Mouse (Mus musculus): Measurements from ENCODE around the gene Rcor2.

DNA sequence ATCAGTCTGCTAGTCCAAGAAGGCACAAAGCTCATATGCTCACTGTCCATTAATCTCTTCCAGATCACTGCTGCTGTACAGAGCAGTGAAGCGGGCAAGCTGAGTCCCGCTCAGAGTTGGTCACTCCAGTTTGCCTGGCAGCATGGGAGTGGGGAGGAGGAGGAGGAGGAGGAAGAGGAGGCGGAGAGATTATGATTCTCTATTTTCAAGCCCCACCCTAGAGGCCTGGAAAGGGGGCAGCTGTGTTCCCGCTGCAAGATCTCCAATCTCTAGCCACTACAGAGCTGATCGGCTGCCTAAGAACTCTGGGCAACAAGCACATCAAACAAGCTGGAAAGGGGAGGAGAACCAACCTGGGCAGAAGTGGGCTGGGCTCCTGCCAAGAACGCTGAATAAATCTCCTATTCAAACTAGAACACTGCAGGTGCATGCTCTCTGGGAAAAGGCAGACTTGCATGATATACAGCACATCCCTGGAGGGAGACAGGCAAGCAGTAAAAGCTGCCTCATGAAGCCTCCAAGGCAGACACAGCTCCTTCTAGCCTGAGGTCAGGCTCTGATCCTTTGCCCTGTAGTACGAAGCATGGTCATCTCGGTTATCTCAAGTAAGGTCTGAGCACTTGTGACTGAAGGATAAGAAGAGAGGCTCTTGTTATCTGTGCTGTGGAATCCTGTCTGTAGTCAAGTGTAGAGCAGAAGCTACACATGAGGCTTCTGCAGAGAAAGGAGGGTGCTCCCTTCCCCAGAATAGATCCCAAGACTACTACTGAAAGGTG lies 41.1 kb downstream of the Rcor2 start:
- TF ChIP-seq POLR2A (IDR thresholded peaks at IDR 0.05; ENCODE audit: borderline replicate concordance, control insufficient read depth, low read depth, low read length) (no peak), CTCF (IDR thresholded peaks at IDR 0.05; ENCODE audit: control insufficient read depth, insufficient read depth, low read length) (no peak)

Data from bone marrow, adult 2 months (tissue).